Mouse (Mus musculus) regulatory T cell (primary cell): ENCODE results near the gene Trdmt1.

Experiments
- in situ Hi-C: fragments of 300-600 bp; cut with MboI, MseI; formaldehyde crosslinking; loops from one replicate; pipeline ENCODE4 v1.15.1; 2025; ENCODE audit warnings: high pct_unique_total_duplicates

Trdmt1 gene

GRCm38 (mm10) chr2:13502717-13503116 lies 41.8 kb downstream of the Trdmt1 start:
- in situ Hi-C loops = no loop called here

- in situ Hi-C loops = no loop called here
Observed at GRCm38 (mm10) chr2:13501553-13501952, 42.9 kb downstream of the Trdmt1 start.

- in situ Hi-C loops = no loop called here
Observed at GRCm38 (mm10) chr2:13500298-13500999, 44.0 kb downstream of the Trdmt1 start.

GRCm38 (mm10) chr2:13499196-13499595 lies 45.3 kb downstream of the Trdmt1 start:
- in situ Hi-C loops = no loop called here

DNA sequence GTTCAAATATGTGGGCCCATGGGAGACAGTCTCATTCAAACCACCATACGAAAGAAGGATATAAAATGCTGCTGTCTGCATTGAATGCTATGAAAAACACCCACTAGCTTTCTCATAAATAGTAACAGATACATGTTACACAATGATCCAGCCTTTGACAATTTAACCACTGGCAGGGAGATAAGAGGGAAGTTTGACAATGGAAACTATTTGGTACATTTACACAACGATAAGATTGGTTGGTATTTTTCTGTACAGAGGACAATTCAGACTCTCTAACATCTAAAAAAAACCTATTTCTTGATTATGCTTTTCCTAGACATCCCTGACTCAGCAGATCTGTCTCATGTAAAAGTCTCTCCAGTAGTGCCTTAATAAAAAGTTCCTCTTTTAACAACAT lies 48.4 kb downstream of the Trdmt1 start:
- in situ Hi-C loops = no loop called here

DNA sequence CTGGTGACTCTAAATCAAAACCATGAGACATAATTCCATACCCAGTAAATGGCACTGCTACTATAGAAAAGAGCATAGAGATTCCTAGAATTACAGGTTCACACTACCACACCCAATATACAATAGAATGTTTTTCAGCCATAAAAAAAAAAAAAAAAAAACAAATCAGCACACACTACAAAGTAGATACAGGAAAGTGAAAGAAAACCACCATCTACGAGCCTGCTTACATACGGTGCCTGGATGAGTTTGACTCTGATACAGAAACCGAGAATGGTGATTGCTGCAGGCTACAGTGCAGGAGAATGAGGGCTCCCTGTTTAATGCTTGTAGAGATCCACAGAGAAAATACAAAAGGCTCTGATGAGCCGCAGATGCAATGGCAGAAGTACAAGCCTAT lies 51.5 kb downstream of the Trdmt1 start:
- in situ Hi-C loops = loop anchor here (5.0 kb wide), 1 partner anchor 101 kb away; no protein-coding TSS in a partner anchor

- in situ Hi-C loops = loop anchor here (5.0 kb wide), 1 partner anchor 99 kb away; no protein-coding TSS in a partner anchor
Observed at GRCm38 (mm10) chr2:13491734-13492133, 52.7 kb downstream of the Trdmt1 start, which contains the start of gene Cubn. TSS of gene Cubn (minus strand) at chr2:13491813.

DNA sequence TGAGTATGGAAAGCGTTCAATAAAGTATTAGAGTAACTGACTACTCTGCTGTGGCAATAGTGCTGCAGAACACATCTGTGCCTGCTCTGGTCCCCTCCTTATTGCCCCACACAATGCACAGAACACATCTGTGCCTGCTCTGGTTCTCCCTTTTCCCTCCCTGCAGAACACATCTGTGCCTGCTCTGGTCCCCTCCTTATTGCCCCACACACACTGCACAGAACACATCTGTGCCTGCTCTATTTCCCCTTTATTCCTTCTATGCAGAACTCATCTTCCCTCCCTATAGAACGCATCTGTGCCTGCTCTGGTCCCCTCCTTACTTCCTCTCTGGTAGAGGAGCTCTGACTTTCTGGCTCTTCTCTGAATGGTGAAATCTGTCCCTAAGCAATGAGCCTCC lies 54.0 kb downstream of the Trdmt1 start:
- in situ Hi-C loops = loop anchor here (5.0 kb wide), 1 partner anchor 98 kb away; no protein-coding TSS in a partner anchor

DNA sequence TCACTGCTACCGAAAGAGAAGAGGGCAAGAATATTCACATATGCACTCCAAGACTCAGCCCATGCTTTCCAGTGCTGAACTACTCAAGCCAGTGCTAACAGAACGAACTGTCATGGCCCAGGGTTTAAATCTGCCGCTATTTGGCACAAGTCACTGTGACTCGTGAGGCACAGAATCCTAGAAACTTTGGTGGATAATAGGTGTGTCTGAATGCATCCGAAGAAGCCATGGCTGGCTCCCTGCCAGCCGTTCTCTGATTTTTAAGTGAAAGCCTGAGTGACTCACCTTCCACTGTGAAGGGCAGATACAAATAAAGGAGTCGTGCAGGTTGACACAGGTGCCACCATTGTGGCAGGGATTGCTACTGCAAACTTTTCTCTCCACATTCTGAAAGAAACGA lies 58.0 kb downstream of the Trdmt1 start:
- in situ Hi-C loops = no loop called here

DNA sequence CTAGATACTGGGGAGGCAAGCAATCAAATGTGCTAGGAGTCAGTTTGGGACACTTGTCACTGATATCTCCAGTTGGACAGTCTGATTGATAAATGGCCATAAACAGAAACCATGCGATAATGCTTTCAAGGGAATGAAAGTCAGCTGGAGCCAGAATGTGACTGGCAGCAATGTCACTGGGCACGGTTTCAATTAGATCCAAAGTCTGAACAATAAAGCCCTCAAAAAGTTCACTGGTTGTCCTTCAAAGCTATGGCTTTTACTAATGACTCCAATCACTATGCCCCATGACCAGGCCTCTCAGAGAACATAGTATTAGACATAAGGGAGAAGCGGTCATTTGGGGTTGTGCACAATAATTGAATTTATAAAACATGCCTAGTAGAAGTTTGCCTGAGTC lies 59.9 kb downstream of the Trdmt1 start:
- in situ Hi-C loops = no loop called here

GRCm38 (mm10) chr2:13480744-13481143 lies 63.7 kb downstream of the Trdmt1 start:
- in situ Hi-C loops = no loop called here

- in situ Hi-C loops = no loop called here
Observed at GRCm38 (mm10) chr2:13479165-13479564, 65.3 kb downstream of the Trdmt1 start.

DNA sequence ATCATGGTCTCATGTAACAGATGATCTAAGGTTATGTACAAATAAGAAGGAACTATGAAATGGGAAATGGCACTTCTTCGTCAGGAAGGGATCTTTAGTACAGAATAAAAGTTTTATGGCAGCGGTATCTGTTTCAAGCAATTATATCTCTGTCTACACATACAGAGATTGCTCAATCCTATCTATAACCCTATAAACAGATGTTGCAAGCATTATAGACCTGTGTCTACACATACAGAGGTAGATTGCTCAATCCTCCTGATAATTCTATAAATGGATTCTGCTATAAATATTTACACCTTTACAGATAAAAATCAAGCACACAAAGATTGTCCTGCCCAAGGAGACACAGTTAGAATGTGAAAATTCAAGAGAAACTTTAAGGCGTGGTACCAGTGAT lies 74.4 kb downstream of the Trdmt1 start:
- in situ Hi-C loops = no loop called here

- in situ Hi-C loops = no loop called here
Observed at GRCm38 (mm10) chr2:13469641-13470040, 74.8 kb downstream of the Trdmt1 start.

GRCm38 (mm10) chr2:13466685-13467084 lies 77.8 kb downstream of the Trdmt1 start:
- in situ Hi-C loops = no loop called here
